Mouse (Mus musculus) embryonic facial prominence, embryonic 15.5 days (tissue): Measurements from ENCODE around the gene Ccdc63. TPM values are rescaled to one million over a fixed set of nuclear protein-coding genes. Genes with fewer than 3 reads are reported as not detected.
"Not testable (repeated sequence)": the region's sequence is repeated elsewhere in the genome, so short reads cannot be mapped to it uniquely, and the experiment has no call there.

ENCODE experiments used
- ATAC-seq: fragments of 200-750 bp; cut with Nextera tagmentation; 2 replicates; pipeline ENCODE4 v1.8.0; 2017; ENCODE audit warnings: low read depth, moderate TSS enrichment; ENCODE audit not compliant: insufficient number of reproducible peaks, low FRiP score, low TSS enrichment
- H3K27ac ChIP-seq: fragments of 300-500 bp; sonication (generic); replicated peaks from 2 replicates; pipeline ENCODE4 v1.5.1; 2015; ENCODE audit warnings: mild to moderate bottlenecking, inconsistent platforms
- H3K27me3 ChIP-seq: fragments of 300-500 bp; sonication (generic); 2 replicates; pipeline ENCODE4 v1.6.1; 2015; ENCODE audit warnings: inconsistent platforms
- H3K36me3 ChIP-seq: fragments of 300-500 bp; sonication (generic); 2 replicates; pipeline ENCODE4 v1.6.1; 2015; ENCODE audit warnings: mild to moderate bottlenecking, inconsistent platforms
- H3K4me1 ChIP-seq: fragments of 300-500 bp; sonication (generic); 2 replicates; pipeline ENCODE4 v1.6.1; 2015; ENCODE audit warnings: inconsistent platforms
- H3K4me2 ChIP-seq: fragments of 300-500 bp; sonication (generic); replicated peaks from 2 replicates; pipeline ENCODE4 v1.6.1; 2015; ENCODE audit warnings: mild to moderate bottlenecking, inconsistent platforms
- H3K4me3 ChIP-seq: fragments of 300-500 bp; sonication (generic); replicated peaks from 2 replicates; pipeline ENCODE4 v1.5.1; 2015; ENCODE audit warnings: mild to moderate bottlenecking, inconsistent platforms
- H3K9ac ChIP-seq: fragments of 300-500 bp; sonication (generic); 2 replicates; pipeline ENCODE4 v1.6.1; 2015; ENCODE audit warnings: inconsistent platforms
- H3K9me3 ChIP-seq: fragments of 300-500 bp; sonication (generic); replicated peaks from 2 replicates; pipeline ENCODE4 v1.6.1; 2016; ENCODE audit warnings: inconsistent platforms
- WGBS: fragments of 180-500 bp; shearing (Covaris S2); methylation state at CpG from one replicate; pipeline ENCODE4 v1.1.7; 2015; 5-methylcytosine and 5-hydroxymethylcytosine counted together
- polyA plus RNA-seq: library from polyadenylated mRNA; unstranded; fragments of >200 nt; fragmentation: Nextera tagmentation; extraction: Ambion mirVana; gene quantifications from 2 replicates; pipeline ENCODE4 v1.2.1, GENCODE M21; 2015

The Ccdc63 gene
- polyA plus RNA-seq, 1 experiment from 2014 or later, result 0.24 TPM

DNA sequence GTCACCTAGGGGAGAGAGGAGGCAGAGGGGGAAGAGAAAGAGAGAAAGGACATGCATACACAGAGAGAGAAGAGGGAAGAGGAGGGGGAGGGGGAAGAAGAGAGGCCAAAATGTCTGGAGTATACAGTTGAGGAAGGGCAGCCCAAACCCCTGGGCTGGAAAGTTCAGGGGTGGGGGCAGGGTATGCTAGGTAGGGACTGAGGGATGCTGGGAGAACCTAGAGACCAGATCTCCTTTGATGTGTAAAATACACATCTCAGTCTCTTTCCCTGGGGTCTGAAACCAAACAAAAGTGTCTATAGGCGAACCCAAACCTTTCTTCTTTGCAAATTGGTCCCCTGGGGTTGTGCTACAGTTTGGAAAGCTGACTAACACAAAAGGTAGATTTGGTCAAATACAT is 7.5 kb upstream of the Ccdc63 start:
- Histone ChIP-seq H3K4me1 (peaks cover 13% of the 10 kb centered on the region), H3K9ac (no peak overlapping the region), H3K36me3 (no peaks in the 10 kb centered on the region), H3K9me3 (no peaks in the 10 kb centered on the region), H3K27me3 (no peaks in the 10 kb centered on the region), H3K27ac (no peak overlapping the region), H3K4me2 (no peak overlapping the region), H3K4me3 (no peak overlapping the region)
- ATAC-seq, result no peak
- 75% methylated on average over 1 of the region's 1 CpGs for WGBS

DNA sequence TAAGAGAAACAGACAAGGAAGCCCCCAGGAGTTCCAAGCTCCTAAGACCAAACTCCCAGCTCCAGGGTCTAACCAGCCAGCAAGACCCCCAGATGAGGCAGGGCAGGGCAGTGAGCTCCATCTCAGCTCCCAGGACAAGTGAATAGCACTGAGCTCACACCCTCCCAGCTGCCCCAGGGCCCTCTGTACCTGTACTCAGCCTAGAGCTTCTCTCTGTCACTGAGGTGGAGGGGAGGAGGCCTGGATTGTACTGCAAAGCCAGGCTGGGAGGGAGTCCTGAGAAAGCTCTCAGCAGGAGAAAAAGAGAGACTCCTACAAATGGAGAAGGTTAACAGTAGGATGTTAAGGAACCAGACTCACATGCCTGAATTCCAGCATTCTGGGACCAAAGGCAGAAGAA is 6.0 kb upstream of the Ccdc63 start:
- Histone ChIP-seq H3K9ac (no peak overlapping the region), H3K27ac (peak overlapping the region; percentile 87), H3K4me1 (peaks cover 13% of the 10 kb centered on the region), H3K4me2 (no peak overlapping the region), H3K36me3 (no peaks in the 10 kb centered on the region), H3K27me3 (no peaks in the 10 kb centered on the region), H3K4me3 (no peak overlapping the region), H3K9me3 (no peaks in the 10 kb centered on the region)
- ATAC-seq, result no peak

DNA sequence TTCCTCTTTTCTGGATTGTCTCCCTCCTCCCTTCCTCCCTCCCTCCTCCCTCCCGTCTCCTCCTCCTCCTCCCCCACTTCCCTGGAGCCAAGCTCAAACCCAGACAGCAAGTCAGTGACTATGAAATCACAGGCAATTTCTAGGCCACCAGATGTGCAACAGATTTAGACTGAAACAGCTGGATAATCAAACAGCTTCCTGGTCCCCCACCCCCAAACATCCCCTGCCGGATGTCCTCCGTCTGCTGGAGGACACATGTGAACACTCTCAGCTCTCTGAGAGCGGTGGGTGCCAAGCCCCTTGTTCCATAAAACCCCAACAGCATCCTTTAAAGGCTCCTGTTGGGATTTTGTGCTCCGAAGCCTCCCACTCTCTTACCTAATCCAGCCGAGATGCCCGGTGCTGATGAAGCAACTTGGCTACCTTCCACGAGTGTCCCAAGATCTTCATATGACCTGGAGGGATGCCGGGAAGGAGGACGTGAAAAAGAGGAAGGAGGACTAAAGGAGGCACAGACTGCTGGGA is 5.5 kb upstream of the Ccdc63 start:
- Histone ChIP-seq H3K27ac (peak overlapping the region; percentile 87), H3K9ac (no peak overlapping the region), H3K4me1 (peaks cover 13% of the 10 kb centered on the region), H3K36me3 (no peaks in the 10 kb centered on the region), H3K4me2 (peak overlapping the region; percentile 42), H3K9me3 (no peaks in the 10 kb centered on the region), H3K4me3 (0 out of 2 replicates have a peak overlapping the region, but pooled peaks have one; percentile 18), H3K27me3 (no peaks in the 10 kb centered on the region)
- peak; percentile 75 for ATAC-seq
- 19% methylated on average over 10 of the region's 10 CpGs for WGBS

DNA sequence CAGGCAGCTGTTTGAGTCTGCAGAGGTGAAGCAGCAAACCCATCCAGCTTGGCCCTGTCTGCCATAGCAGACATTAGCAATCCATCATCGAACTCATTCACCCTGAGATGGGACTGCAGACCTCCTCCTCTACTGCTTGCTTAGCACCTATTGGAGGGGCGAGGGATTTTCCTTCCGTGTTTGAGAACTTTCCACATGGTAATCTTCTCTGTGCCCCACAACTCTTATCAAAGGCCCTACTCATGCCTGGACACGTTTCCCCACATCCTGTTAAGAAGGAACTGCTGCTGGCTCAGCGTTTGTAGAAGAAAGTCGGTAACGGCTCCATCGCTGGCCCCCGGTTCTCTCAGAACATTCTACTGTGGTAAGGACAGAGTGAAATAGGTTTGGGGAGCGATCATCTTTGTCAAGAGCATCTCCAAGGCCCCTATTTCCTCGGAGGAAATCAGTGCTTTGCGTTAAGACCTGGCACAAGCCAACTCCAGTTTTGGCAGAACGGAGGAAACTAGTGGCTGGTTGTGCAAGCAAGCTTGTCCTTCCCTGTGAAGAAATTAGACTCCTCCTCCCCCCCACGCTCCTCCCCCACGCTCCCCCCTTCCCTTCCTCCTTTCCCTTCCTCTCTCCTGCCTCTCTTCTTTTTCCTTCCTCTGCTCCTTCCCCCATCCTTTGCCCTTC is 4.9 kb upstream of the Ccdc63 start:
- 34% methylated on average over 15 of the region's 15 CpGs for WGBS
- H3K9ac ChIP-seq, result no peak overlapping the region
- H3K4me1 ChIP-seq, result peaks cover 13% of the 10 kb centered on the region
- H3K27ac ChIP-seq, result peak overlapping the region; percentile 87
- H3K27me3 ChIP-seq, result no peaks in the 10 kb centered on the region
- ATAC-seq, result no peak; the same call in 1 of the 2 replicates
- H3K9me3 ChIP-seq, result no peaks in the 10 kb centered on the region
- no peaks in the 10 kb centered on the region for H3K36me3 ChIP-seq
- H3K4me2 ChIP-seq, result peak overlapping the region; percentile 42
- peak overlapping the region; percentile 18 for H3K4me3 ChIP-seq

DNA sequence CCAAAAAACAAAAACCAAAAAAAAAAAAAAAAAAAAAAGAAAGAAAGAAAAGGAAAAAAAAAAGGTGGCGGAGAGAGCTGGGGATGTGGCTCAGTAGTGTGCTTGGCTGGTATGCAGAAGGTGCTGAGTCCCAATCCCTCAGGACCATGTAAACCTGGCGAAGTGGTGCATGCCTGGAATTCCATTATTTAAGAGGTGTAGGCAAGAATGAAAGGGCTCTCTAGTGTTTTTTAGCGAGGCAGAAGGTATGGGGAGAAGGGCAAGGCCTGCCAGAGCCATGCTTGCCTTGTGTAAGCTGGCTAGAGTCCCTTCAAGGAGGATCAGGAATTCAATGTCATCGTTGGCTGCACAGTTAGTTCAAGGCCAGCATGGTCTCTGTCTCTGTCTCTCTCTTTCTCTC is 4.2 kb upstream of the Ccdc63 start:
- Histone ChIP-seq H3K4me3 (no peak overlapping the region), H3K4me2 (no peak overlapping the region), H3K27me3 (no peaks in the 10 kb centered on the region), H3K4me1 (peaks cover 13% of the 10 kb centered on the region), H3K27ac (peak overlapping the region; percentile 87), H3K9ac (no peak overlapping the region), H3K9me3 (no peaks in the 10 kb centered on the region), H3K36me3 (no peaks in the 10 kb centered on the region)
- ATAC-seq, result no peak
- WGBS, result 87% methylated on average over 4 of the region's 4 CpGs

DNA sequence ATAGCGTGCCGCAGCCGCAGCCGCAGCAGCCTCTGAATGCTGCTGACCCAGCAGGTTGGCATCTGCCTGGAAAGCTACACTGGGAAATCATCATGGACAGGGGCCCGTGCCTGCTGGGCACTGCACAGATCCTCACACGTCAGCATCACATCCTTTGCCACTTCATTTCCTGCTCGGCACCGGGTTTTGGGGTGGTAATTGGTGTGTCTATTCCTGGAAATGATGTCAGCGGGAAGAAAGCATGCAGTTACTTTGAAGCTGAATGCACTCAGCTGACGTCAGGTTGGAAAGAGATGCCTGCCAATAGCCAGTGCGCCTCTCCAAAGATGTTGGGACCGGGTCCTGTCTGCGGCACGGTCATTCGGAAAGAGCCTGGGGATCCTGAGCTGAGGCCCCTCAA is 2.9 kb upstream of the Ccdc63 start:
- WGBS, result 79% methylated on average over 15 of the region's 15 CpGs
- ATAC-seq, result no peak
- no peak overlapping the region for H3K9ac ChIP-seq

DNA sequence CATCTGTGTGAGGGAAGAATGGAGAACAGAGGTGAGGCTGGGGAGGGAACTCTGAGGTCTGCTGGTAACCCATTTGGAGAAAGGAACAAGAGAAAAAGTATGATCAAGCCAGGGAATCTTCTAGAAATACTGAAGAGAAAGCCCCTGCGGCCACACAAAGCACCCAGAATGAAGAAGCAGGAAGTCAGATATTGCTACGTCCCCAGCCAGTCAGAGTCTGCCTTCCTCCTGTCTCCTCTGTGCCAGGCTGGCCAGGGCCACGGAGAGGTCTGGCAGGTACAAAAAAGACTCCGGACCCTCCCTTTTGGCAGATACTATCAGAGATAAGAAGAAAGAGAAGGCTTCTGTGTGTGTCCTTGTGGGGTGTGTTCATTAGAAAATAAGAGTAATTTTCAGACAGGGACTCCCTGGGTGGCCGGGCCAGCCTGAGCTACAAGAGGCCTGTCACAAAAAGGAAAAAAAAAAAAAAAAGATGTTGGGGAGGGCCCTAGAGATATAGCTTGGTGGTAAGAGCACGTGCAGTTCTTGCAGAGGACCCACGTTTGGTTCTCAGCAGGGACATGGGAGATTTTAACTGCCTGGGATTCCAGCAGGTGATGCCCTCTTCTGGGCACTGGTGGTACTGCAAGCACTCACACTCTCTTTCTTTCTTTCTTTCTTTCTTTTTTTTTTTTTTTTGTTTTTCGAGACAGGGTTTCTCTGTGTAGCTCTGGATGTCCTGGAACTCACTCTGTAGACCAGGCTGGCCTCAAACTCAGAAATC is 1.8 kb upstream of the Ccdc63 start:
- 56% methylated on average over 8 of the region's 8 CpGs for WGBS
- no peak overlapping the region for H3K27ac ChIP-seq
- no peak for ATAC-seq
- no peak overlapping the region for H3K4me3 ChIP-seq
- H3K9me3 ChIP-seq, result no peaks in the 10 kb centered on the region
- peaks cover 13% of the 10 kb centered on the region for H3K4me1 ChIP-seq
- H3K9ac ChIP-seq, result no peak overlapping the region
- no peaks in the 10 kb centered on the region for H3K36me3 ChIP-seq
- H3K27me3 ChIP-seq, result no peaks in the 10 kb centered on the region
- no peak overlapping the region for H3K4me2 ChIP-seq

More for the DNA sequence above, 2.9 kb upstream of the Ccdc63 start:
- H3K9me3 ChIP-seq, result no peaks in the 10 kb centered on the region
- no peak overlapping the region for H3K4me3 ChIP-seq
- no peaks in the 10 kb centered on the region for H3K27me3 ChIP-seq
- H3K4me2 ChIP-seq, result no peak overlapping the region
- H3K27ac ChIP-seq, result 0 out of 2 replicates have a peak overlapping the region, but pooled peaks have one; percentile 14
- H3K4me1 ChIP-seq, result peaks cover 13% of the 10 kb centered on the region
- no peaks in the 10 kb centered on the region for H3K36me3 ChIP-seq

DNA sequence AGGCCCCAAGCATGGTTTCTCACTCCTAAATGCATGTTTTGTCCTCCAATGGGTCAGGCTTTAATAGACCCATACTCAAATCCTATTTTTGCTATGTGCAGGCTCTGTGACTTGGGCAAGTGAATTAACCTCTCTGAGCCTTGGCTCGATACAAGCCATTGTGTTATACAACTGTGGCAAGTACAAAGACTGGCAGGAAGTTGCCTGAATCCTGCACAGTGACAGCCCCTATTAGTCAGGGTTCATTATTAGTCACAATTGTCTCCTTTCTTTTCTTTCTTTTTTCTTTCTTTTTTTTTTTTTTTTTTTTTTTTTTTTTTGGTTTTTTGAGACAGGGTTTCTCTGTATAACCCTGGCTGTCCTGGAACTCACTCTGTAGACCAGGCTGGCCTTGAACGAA is 852 bp downstream of the Ccdc63 start:
- H3K27me3 ChIP-seq, H3K27ac ChIP-seq, H3K36me3 ChIP-seq, H3K9ac ChIP-seq, H3K4me1 ChIP-seq, H3K9me3 ChIP-seq, H3K4me2 ChIP-seq, ATAC-seq, H3K4me3 ChIP-seq: not testable (repeated sequence)
- WGBS, result 60% methylated on average over 2 of the region's 2 CpGs

DNA sequence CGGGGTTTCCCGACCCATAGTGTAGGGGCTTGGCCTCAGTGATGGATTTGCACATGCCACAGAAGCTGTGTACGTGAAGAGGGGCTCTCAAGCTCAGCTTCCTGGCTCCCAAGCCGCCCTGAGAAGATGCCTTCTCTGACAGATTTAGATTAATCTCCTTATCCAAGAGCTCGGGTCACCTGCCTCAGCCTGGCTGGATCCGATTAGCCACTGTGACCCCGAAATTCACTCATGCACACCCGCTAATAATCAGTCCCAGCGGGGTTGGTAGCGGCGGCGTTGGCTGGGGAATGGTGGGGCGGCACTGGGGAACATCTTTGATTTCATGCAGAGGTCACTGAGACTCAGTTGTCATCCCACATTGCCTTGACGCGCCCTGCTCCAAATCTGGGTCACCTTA is 1.8 kb downstream of the Ccdc63 start:
- 67% methylated on average over 15 of the region's 15 CpGs for WGBS
- no peaks in the 10 kb centered on the region for H3K36me3 ChIP-seq
- no peak for ATAC-seq

DNA sequence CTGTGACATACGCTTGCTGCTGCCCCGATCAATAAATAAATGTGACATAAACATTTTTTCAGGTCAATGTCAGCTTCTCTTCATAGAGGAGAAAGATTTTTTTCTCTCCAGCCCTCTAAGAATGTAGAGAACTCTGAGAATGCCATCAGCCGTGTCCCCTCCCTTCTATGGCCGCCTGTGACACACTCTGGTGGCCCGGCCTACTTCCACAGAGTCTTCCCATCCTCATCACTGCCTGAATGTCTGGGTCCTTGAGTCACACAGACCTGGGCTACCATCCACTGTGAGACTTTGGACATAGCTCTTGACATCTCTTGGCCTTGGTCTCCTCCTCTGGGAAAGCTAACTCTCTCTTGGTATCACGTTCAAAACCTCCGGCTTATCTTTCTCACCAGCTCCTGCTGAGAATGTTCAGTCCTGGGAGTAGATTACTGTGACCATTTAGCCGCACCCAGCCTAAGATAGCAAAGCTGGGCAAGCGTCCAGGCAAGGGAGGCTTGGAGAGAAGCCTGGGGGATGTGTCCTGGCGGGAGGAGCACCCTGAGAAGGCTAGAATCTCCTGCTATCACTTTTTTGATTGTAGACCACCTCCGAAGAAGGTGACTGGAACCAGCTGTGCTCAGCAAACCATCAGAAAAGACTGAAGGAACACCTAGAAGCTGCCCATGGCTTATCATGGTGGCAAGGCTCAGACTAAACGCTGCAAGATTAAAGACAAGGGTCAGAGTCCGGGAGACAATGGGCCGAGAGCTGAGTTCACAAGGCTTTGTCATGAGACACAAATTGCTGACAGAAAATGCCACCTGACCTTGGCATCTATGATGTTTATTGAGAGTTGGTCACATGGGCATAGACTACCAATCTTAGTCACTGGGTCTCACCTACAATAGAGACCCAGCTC is 3.9 kb downstream of the Ccdc63 start:
- no peak overlapping the region for H3K4me2 ChIP-seq
- ATAC-seq, result no peak
- H3K4me3 ChIP-seq, result no peak overlapping the region
- H3K4me1 ChIP-seq, result peaks cover 11% of the 10 kb centered on the region
- H3K27me3 ChIP-seq, result no peaks in the 10 kb centered on the region
- no peak overlapping the region for H3K27ac ChIP-seq
- WGBS, result 78% methylated on average over 14 of the region's 14 CpGs
- H3K36me3 ChIP-seq, result no peaks in the 10 kb centered on the region
- H3K9me3 ChIP-seq, result no peaks in the 10 kb centered on the region
- no peak overlapping the region for H3K9ac ChIP-seq

More for the DNA sequence above, 1.8 kb downstream of the Ccdc63 start:
- Histone ChIP-seq H3K4me1 (0 out of 2 replicates have a peak, but pooled peaks cover 2% of the 10 kb centered on the region), H3K27ac (no peak overlapping the region), H3K4me2 (no peak overlapping the region), H3K9ac (no peak overlapping the region), H3K27me3 (no peaks in the 10 kb centered on the region), H3K4me3 (no peak overlapping the region), H3K9me3 (no peaks in the 10 kb centered on the region)
